Comparison of ENCODE assay signal across 12 mouse cellular contexts in genomic region chr4:55040258-55040964, GRCm38 (mm10).
A peak's percentile ranks its signal among the peaks of the same experiment; 100 is the strongest.
DNase-seq lines count a peak whose midpoint lies in the region; ATAC-seq lines count a peak whose summit lies in the region.
"Had no signal": no experiment of that assay in that cellular context is flagged by ENCODE, and none has a peak within 500 bp of the region (broad histone marks: within the 10 kb centered on the region; RNA-seq: fewer than 3 reads in every experiment).

No protein-coding gene starts in this region.

- no peak for DNase-seq in frontal cortex, postnatal 14 days (ENCODE audit: low spot score in 2 of 2)
- no peak for DNase-seq in limb, embryonic 11.5 days (ENCODE audit: low spot score)
- no peak for DNase-seq in limb, embryonic 10.5 days (ENCODE audit: low spot score)
- peak; percentile 55 for DNase-seq in brain, adult 2 months (ENCODE audit: low read depth, low spot score)
- DNase-seq in gastrocnemius, postnatal 14 days, result no peak
- no peak for DNase-seq in kidney, postnatal 14 days
- DNase-seq: cerebellum, postnatal 14 days; lung, postnatal 36 days; thymus, postnatal 25 days had no signal

- H3K36me3 ChIP-seq in limb, embryonic 11.5 days (ENCODE audit: control insufficient read depth, insufficient read depth, low read length), result no peaks in the 10 kb centered on the region
- peaks cover 91% of the 10 kb centered on the region for H3K36me3 ChIP-seq in limb, embryonic 10.5 days
- H3K36me3 ChIP-seq in midbrain, embryonic 16.5 days (ENCODE audit: control insufficient read depth, insufficient read depth, low read length), result 0 out of 2 replicates have a peak, but pooled peaks cover 5% of the 10 kb centered on the region

- no peak overlapping the region for H3K9ac ChIP-seq in limb, embryonic 11.5 days (ENCODE audit: low read length)
- H3K9ac ChIP-seq in midbrain, embryonic 16.5 days (ENCODE audit: low read depth, low read length), result no peak overlapping the region

- H3K4me2 ChIP-seq in limb, embryonic 11.5 days (ENCODE audit: low read depth, severe bottlenecking), result no peak overlapping the region
- no peak overlapping the region for H3K4me2 ChIP-seq in midbrain, embryonic 16.5 days (ENCODE audit: low read length)

- no peaks in the 10 kb centered on the region for H3K27me3 ChIP-seq in limb, embryonic 11.5 days (ENCODE audit: control insufficient read depth, insufficient read depth, low read length)
- no peaks in the 10 kb centered on the region for H3K27me3 ChIP-seq in limb, embryonic 10.5 days (ENCODE audit: low read depth, poor library complexity, severe bottlenecking)
- no peaks in the 10 kb centered on the region for H3K27me3 ChIP-seq in midbrain, embryonic 16.5 days (ENCODE audit: control insufficient read depth, insufficient read depth, low read depth, low read length)

- 0 out of 2 replicates have a peak overlapping the region, but pooled peaks have one; percentile 12 for H3K27ac ChIP-seq in limb, embryonic 11.5 days (replicated peaks; ENCODE audit: low read depth, low read length)
- no peak overlapping the region for H3K27ac ChIP-seq in limb, embryonic 10.5 days
- H3K27ac ChIP-seq in midbrain, embryonic 16.5 days (ENCODE audit: low read length), result 0 out of 2 replicates have a peak overlapping the region, but pooled peaks have one; percentile 5

- H3K4me1 ChIP-seq in limb, embryonic 11.5 days (ENCODE audit: control insufficient read depth, insufficient read depth, low read length), result peaks cover 5% of the 10 kb centered on the region
- H3K4me1 ChIP-seq in limb, embryonic 10.5 days, result peaks cover 18% of the 10 kb centered on the region
- peaks cover 26% of the 10 kb centered on the region for H3K4me1 ChIP-seq in midbrain, embryonic 16.5 days (ENCODE audit: control insufficient read depth, insufficient read depth, low read length)

- 88% methylated on average over 8 of the region's 8 CpGs for WGBS in limb, embryonic 11.5 days
- 90% methylated on average over 8 of the region's 8 CpGs for WGBS in limb, embryonic 10.5 days
- 42% methylated on average over 8 of the region's 8 CpGs for WGBS in midbrain, embryonic 16.5 days

- no peak overlapping the region for H3K4me3 ChIP-seq in limb, embryonic 11.5 days (ENCODE audit: low read depth, low read length)
- no peak overlapping the region for H3K4me3 ChIP-seq in limb, embryonic 10.5 days
- H3K4me3 ChIP-seq in midbrain, embryonic 16.5 days (ENCODE audit: low read depth, low read length), result no peak overlapping the region
- H3K4me3 ChIP-seq: erythroblast, embryonic 14.5 days had no signal

- peak; percentile 70 for ATAC-seq in frontal cortex, adult (ENCODE audit: low TSS enrichment)
- ATAC-seq in limb, embryonic 11.5 days (ENCODE audit: insufficient number of reproducible peaks, low FRiP score, low TSS enrichment, low read depth), result no peak
- ATAC-seq in midbrain, embryonic 16.5 days, result no peak

- no peaks in the 10 kb centered on the region for H3K9me3 ChIP-seq in limb, embryonic 11.5 days (ENCODE audit: control insufficient read depth, low read length)
- H3K9me3 ChIP-seq in limb, embryonic 10.5 days (replicated peaks), result no peaks in the 10 kb centered on the region
- H3K9me3 ChIP-seq in midbrain, embryonic 16.5 days (replicated peaks; ENCODE audit: control insufficient read depth, low read length, poor library complexity, severe bottlenecking), result no peaks in the 10 kb centered on the region

- intact Hi-C loops in gastrocnemius, postnatal 14 days (cut with DNase I; ENCODE audit: low total_unique reads), result no loop called here
